Mouse (Mus musculus) testis, postnatal 14 days (tissue): ENCODE results near the gene Tmem131l.

Source experiments
- DNase-seq: peaks from one replicate; pipeline ENCODE4 v3.0.0; 2021; ENCODE audit warnings: low spot score

Tmem131l gene

DNA sequence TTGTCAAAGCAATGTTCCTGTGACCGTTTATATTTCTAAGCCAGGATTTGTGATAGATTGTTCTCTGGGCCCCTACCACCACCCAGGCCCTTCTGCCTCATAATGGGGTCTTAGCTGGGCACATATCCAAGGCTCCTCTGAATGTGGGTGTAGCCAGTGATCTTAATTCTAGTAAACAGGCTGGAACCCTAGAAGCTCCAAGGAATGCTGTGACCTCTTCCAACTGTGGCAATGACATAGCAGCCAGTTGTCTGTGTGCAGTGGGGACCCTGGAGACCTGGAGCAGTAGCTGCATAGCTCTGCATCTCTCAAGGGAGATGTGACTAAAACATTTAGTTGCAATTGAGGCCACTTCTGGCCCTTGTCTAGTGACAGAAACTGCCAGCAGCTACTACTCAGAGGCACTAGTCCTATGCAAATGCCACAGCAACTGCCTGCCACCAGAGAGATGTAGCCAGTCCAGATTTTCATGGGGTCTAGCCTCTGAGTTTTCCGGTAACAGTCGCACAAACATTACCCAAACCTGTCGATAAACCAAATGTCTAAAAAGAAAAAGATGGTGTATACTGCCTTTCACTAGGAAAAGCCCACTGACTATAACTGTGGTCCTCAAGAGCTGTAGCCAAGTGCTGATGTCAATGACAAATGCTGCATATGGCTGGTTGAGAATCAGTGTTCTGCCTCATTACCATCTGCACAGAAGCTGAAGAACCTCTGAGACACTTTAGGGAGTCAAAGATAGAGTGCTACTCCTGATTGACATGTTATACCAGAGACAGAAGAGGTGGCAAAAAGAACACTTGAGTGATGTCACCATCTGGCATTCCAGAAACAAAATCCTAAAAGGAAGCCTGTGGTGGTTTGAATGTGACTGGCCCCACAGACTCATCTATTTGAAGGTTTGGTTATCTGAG, 61.2 kb downstream of the Tmem131l start:
- no peak for DNase-seq

DNA sequence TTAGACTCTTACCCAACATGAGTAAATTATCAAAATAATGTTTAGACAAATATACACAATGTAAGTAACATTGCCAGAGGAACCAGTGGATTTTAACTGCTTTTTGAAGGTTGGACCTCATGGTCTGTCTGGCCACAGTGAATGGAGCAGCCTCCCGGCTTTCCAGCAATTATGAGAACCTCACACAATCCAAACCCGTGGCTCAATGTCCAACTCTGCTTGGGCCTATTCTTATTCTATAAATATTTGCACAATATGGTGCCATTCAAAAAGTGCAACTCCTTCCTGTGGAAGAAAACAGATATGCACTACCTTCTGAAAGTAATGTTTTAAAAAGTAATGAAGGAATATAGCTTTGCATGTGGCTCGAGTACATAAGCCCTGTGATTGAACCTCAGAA, 62.2 kb downstream of the Tmem131l start:
- DNase-seq = no peak

DNA sequence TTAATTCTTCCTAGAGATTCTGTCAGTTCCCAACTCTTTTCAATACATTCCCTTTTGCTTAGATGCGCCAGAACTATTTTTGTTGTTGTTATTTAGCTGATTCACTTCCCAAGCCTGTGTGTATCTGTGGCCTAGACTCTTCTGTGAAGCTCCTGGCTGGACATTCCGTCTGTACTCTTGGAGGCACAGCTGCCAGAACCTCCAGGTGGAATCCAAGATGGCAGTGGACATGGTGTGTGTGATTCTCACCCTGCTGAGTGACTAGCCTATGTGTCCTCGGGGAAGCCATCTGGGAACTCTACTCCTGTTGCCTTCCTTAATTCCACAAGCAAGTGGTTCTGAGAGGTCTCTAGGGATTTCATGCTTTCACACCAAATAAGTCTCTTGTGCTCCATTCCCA, 63.8 kb downstream of the Tmem131l start:
- no peak for DNase-seq

DNA sequence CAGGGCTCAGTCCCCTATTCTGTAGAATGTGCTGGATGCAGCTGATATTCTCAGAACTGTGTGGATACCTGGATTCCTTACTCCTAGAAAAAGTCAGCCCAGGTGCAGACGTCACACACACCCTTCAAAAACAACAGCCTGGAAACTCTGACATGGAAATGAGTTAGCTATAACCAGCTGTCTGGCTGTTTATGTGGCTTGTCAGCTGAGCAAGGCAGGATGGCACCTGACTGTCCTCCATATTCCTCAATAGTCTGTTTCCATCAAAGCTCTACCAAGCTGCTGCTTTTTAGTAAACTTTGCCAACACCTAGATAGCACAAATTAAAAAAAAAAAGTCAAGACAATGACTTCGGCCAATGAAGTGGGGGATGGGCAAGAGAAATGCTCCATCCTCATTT, 66.6 kb downstream of the Tmem131l start:
- DNase-seq = no peak

DNA sequence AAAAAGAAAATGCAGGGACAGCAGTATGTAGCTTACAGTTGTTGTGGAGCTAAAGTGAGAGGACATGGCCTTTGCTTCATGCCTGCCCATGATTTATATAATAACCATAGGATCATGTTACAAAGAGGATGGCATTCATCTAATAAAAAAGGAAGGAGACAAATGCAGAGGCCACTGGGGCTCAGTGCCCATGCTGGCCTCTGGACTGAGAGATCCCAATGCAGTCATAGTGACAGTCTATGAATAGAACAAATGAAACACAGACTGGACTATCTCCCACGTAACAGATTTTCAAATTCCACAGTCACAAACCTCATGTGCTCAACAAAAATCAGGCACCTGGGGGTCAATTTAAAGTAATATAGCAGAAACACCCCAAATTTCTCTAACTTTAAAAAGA, 69.3 kb downstream of the Tmem131l start:
- DNase-seq = no peak

DNA sequence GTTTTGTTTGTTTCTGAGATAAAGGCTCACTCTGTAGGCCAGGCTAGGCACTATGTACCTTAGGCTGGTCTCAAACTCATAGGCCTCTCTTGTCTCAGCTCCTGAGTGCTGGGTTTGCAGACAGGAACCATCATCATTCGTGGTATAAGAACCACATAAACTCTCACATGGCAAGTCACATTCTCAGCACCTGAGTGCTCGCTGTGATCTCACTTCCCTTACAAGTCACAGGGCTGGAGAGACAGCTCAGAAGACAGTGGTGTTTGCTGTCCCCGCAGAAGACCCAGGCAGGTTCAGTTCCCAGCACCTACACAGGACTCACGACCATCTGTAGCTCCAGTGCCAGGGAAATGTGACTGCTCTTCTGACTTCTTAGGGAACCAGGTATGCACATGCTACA, 70.9 kb downstream of the Tmem131l start:
- no peak for DNase-seq

DNA sequence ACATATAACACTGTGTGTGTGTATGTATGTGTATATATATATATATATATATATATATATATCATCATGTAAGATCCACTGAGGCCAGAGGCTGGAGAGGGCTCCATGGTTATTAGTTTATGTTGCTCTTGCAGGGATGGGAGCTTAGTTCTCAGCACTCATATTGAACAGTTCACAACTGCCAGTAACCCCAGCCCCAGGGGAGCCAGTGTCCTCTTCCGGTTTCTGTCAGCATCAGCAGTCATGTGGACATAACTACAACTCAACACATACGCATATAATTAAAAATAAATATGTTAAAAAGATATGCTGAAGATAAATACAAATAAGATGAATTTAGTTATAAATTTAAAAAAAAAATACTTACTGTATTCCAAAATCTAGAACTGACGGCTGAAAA, 72.2 kb downstream of the Tmem131l start:
- no peak for DNase-seq

DNA sequence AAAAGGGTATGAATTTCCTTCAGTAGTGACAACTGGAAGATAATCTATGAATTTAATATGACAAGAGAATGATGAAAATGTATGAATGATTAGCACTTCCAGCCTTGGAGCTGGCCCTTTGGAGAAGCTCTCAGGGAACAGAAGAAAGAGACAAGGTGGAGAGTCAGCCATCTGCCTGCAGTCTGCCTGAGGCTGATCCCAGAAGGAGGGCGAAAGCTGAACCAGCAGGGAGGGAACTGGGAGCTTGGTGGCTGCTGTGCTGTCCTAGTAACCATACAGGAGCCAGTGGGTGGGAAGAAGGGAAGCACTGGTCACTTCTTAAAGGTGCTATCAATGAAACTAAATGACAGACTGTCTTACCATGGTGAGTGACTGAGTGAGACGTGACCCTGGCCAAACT, 74.6 kb downstream of the Tmem131l start:
- no peak for DNase-seq

DNA sequence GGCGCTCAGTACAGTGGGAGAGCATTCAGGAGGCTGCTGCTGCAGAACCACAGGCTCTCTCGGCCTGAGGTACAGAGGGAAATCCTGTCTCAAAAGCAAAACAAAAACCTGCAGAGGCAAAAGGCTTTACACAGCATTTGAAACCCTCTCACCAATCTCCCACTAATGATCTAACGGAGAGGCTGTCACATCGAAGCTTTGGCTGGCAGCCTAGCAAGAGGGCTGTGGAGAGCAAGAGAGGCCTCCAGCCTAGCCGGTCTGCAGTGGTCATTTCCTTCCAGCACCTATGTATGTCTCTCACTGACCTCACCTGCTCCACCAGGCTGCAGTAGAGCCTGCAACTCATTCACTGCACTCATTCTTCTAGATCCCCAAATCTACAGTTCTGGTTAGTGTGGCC, 76.3 kb downstream of the Tmem131l start:
- no peak for DNase-seq

DNA sequence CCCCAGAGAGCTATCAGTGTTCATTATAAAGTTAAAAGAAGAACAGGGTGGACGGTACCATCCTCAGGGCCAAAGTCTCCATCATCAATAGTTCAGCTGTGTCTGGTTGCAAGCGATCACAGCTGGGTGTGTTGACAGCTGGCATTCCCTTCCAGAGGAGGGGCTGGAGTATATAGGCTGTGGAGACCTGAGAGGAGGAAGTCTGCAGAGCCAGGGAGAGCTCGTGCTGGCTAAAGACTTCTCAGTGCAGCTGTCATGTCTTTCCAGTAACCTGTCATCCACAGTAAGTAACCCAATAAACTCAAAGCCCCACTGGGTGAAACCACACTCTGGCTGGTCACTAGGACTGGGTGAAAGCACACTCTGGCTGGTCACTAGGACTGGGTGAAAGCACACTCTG, 77.4 kb downstream of the Tmem131l start:
- no peak for DNase-seq

DNA sequence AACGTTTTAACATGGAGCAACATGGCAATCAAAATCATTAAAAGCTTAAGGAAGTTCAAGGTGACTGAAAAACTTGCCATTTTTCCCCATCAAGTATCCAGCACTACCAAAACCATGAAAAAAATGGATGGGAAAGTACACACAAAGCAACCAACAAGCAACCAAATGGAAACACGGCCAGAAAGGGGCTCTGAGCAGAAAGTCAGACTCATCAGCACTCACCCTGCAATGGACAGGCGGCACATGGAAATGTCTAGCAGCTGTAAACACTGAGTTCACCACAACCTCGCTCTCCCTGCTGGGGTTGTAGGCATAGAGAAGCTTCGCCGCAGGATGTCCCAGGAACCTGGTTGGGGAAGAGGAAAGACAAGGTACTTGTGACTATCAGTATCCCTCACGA, 77.9 kb downstream of the Tmem131l start:
- no peak for DNase-seq

DNA sequence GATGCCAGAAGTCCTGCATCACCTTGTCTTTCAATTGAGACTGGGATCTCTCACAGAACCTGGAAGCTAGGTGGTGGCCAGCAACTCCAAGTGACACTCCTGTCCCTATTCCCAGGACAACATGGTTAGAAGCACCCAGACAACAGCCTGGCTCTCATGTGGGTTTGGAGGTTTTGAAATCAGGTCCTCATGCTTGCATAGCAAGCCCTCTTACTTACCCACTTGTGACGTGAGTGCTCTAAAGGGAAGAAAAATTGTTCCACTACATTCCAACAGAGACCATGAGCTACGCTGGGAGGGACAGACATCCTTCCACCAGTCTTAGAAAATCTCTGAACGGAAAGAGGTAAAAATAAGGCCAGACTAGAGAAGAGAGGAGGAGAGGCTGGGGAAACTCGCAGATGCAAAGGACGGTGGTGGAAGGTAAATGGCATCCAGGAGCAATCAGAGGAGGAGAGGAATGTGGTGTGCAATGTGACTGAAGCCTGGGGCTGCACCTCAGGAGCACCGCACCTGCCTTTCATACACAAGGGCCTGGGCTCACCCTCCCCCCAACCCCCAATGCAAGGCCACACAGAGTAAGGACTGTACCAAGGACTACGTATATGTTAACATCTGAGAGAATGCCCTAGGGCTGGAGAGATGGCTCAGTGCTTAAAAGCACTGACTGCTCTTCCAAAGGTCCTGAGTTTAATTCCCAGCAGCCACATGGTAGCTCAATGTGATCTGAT, 80.9 kb downstream of the Tmem131l start:
- no peak for DNase-seq

DNA sequence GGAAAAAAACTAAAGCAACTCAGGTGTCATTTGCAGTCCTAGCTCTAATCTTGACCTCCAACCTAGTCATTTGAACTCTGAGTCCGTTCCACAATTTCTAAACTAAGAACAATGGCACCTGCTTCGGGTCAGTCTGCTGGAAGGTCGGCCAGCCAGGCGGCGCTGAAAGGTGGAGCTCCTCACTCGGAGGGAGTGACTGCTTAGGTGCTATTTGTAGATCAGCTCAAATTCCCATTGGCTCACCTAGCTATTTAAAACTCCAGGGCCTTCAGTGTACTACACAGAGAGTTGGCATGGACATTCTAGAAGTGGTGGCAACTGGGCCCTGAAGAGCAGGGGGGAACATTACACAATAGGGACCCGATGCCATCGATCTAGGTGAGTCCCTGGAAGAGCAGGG, 86.1 kb downstream of the Tmem131l start:
- no peak for DNase-seq

DNA sequence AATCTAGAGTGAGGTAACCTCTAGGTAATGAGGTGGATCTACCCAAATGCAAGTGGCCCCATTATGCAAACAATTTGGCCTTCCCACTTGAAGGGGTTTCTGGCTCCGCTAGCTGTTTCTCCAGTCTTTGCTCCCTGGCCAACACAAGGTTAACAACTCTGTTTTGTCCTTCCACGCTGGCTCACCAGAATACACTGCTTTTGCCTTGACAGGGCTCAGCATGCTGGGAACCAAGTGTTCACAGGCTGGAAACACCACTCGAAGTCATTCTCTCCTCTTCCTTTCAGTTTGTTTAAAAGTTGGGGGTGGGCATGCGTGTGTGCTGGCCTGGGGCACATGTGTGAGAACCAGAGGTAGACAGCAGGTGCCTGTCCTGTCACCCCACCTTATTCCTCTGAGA, 91.2 kb downstream of the Tmem131l start:
- no peak for DNase-seq

DNA sequence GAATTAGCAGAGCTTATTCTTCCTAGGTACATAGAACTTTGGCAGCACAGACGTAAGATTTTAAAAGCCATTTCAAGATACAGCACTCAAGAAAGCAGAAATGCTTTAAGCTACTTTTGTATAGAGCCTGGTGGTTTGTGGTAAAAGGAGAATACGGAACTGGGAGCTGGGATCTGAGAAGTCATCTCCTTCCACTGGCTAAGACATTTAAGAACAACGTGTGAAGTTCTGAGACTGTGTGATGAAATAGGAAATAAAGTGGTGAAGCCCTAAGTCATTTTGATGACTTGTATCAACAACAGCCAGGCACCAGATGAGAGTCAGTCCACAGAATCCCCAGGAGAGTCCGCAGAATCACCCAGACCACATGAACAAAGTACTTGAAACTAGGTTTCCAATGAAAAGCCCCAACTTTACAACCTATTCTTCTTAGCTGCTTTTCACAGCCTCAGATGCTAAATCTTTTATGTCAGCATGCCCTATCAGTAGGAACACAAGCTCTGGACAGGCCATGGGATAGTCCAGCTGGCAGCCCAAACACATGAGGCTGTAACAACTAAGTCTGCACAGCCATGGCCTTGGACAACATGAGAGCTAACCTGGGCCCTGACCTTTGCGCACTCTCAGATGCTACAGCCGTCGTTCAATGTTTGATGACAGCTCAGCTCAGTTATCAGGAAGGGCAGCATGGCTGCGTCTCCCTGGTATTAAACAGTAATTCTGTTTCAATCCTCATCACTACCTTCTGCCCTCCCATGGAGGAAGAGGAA, 92.3 kb downstream of the Tmem131l start:
- no peak for DNase-seq

DNA sequence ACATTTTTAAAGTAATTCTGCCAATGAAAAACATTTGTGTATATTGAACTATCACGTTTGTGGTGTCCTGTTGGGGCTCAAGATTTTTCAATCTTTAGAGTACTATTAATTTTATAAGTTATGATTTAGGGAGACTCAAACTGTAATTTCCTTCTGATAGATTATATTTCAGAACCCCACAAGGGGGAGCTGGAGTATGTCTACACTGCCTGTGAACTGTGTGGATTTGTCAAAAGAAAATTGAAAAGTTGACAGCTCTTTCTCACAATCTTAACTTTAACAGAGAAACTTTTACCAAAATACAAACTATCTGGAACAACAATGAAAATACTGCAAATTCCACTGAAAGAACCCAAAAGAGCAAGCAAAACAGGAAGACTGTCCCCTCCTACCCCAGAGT, 93.1 kb downstream of the Tmem131l start:
- DNase-seq = no peak

DNA sequence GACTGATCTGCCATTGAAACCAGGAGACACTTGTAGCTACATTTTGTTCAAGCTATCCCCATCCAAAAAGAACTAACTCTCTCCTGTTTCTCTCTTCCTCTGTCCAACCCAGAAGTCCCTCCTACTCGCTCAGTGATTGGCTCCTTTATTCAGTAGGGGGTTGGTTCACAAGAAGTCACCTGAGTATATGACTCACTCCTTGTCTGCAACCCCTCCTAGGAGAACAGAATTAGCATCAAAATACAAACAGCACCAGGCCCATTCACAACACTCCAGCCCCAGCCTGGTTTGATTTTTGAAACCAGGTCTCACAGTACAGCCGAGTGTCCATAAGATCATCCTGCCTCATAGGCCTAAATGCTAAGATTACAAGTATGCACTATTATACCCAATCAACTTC, 96.3 kb downstream of the Tmem131l start:
- no peak for DNase-seq

DNA sequence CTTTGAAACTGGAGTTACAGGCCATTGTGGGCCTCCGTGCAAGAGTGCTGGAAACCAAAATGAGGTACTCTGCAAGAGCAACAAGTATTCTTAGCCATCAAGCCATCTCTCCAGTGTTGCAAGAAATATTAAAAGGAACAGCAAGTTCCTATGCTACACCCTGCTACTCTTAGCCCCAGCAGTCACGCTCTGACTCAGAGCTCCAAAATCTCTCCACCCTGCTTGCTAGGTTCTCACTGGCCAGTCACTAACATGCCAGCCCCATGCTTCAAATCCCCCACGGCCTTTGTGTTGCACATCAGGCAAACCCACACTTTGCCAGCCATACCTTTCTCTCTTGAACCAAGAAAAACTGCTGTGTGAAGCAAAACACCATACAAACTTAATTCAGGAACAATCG, 96.8 kb downstream of the Tmem131l start:
- DNase-seq = no peak

DNA sequence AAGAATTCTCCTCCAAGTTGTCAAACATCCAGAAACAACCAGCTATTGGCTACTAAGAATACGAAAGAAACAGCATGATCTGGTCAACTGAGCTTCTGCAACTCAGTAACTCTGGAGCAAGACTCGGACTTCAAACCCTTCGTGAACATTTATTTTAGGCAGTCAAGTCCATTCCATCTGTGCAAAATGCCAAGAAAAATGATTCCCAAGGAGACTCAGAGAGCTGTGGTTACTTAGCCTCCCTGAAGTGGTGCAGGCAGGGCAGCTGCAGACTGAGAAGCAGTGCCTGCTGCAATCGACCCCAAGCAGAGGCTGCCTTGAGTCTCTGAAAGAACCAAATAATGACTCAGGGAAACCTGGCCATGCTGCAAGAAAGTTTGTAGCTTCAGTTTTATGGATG, 98.1 kb downstream of the Tmem131l start:
- DNase-seq = no peak

DNA sequence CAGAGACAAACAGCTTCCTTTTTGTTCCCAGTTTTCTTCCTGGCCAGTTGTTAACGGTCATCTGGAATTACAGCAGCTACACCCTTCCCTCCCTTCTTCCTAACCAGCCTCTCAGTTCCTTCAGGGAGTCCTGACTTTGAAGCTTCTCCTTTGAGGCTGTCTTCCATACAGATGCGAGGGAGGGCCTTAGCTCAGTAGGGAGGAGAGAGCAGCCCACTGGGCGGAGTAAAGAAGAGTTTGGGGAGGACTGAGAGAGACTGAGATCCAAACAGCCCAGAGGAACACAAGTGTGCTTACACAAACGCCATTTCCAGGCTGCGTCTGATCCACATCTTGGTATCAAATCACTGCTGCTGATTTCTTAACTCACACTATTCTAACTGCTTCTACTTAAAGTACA, 101.1 kb downstream of the Tmem131l start:
- no peak for DNase-seq

DNA sequence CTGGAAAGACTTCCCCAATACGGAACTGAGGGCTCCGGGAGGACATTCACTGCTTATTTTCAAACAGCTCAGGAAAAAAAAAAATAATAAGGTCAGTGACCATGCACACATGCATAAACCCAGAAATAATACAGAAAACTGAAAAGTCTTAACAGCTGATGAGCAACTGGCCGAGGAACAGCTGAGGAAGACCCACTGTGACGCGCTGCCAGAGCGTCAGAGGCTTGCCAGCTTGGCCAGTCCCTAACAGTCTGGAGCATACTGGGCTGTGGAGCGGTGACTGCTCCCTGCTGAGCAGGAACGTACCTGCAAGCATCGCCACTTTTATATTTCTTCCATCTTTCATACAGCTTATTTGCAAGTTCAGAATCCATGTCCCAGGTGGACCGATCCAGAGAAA, 105.5 kb downstream of the Tmem131l start:
- no peak for DNase-seq

DNA sequence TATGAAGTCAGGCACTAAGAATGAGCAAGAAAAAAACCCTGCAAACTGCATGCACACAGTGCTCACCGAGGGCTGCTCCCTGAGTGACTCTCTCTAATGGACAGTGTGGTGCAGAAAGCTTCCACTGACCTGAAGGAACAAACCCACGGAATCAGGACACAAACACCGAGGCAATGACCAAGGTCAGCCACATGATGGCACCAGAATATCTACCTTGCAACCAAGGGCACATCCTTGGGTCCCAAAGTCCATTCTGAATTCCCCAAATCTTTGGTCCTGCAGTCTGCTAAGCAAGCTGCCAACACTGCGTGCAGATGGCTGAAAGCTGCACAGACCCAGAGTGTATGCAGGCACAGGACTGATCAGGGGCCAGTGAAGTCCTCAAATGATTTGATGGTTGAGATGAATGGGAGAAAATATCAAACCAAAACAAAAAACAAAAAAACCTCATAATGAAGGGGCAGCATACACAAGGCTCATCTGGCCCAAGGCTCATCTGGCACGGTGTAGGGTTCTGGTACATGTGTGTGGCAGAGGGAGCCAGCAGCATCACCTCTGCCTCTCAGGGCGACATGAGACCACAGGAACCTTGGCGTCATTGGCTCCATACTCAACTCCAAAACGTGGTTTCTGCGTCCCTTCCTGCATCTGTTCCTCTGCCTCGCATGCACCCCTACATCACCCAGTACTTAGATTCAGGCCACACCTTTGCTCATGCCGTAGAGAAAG, 124.0 kb downstream of the Tmem131l start:
- DNase-seq = no peak
